Mouse (Mus musculus): Measurements from ENCODE around the gene Rcc2.

GRCm38 (mm10) chr4:140755811-140756210 lies 55.5 kb downstream of the Rcc2 start:
- TF ChIP-seq CTCF (IDR thresholded peaks at IDR 0.05 in 2 of 3, conservative IDR thresholded peaks at IDR 0.05 in 1 of 3; ENCODE audit: control insufficient read depth in 1 of 3, insufficient read depth in 1 of 3, low read depth in 2 of 3, low read length in 3 of 3, poor library complexity in 1 of 3, severe bottlenecking in 1 of 3) (no peak), NELFE (IDR thresholded peaks at IDR 0.05; ENCODE audit: low read depth, low read length) (no peak), POLR2A (IDR thresholded peaks at IDR 0.05; ENCODE audit: control insufficient read depth in 1 of 2, insufficient read depth in 1 of 2, low read depth in 1 of 2, low read length in 2 of 2, poor library complexity in 1 of 2) (no peak)
